Mouse (Mus musculus) liver, postnatal 0 days (tissue): ENCODE data around the gene Rgl2. TPM values are rescaled to one million over a fixed set of nuclear protein-coding genes. Genes with fewer than 3 reads are reported as not detected.

ENCODE experiments used
- ATAC-seq: fragments of 200-750 bp; cut with Nextera tagmentation; 2 replicates; pipeline ENCODE4 v1.8.0; 2017; ENCODE audit warnings: mild to moderate bottlenecking, moderate library complexity
- DNase-seq: peaks from one replicate; pipeline ENCODE4 v3.0.0-alpha.2; 2016
- H3K27ac ChIP-seq: fragments of 300-500 bp; sonication (generic); 2 replicates; pipeline ENCODE4 v1.5.1; 2014; ENCODE audit warnings: antibody characterized with exemption, moderate library complexity, mild to moderate bottlenecking, low read depth
- H3K27me3 ChIP-seq: fragments of 300-500 bp; sonication (generic); 2 replicates; pipeline ENCODE4 v1.6.1; 2014; ENCODE audit warnings: low read length, control low read depth, mixed read lengths; ENCODE audit not compliant: insufficient read depth
- H3K36me3 ChIP-seq: fragments of 300-500 bp; sonication (generic); replicated peaks from 2 replicates; pipeline ENCODE4 v1.6.1; 2014; ENCODE audit warnings: mild to moderate bottlenecking, control low read depth, low read length, moderate library complexity, mixed read lengths; ENCODE audit not compliant: insufficient read depth
- H3K4me1 ChIP-seq: fragments of 300-500 bp; sonication (generic); 2 replicates; pipeline ENCODE4 v1.6.1; 2014; ENCODE audit warnings: antibody characterized with exemption, mild to moderate bottlenecking, control low read depth; ENCODE audit not compliant: insufficient read depth
- H3K4me2 ChIP-seq: fragments of 300-500 bp; sonication (generic); 2 replicates; pipeline ENCODE4 v1.6.1; 2014; ENCODE audit warnings: low read depth, mild to moderate bottlenecking, low read length, moderate library complexity, mixed read lengths
- H3K4me3 ChIP-seq: fragments of 300-500 bp; sonication (generic); 2 replicates; pipeline ENCODE4 v1.5.1; 2014; ENCODE audit warnings: low read depth, low read length
- H3K9ac ChIP-seq: fragments of 300-500 bp; sonication (generic); replicated peaks from 2 replicates; pipeline ENCODE4 v1.6.1; 2014; ENCODE audit warnings: mild to moderate bottlenecking, moderate library complexity
- H3K9me3 ChIP-seq: fragments of 300-500 bp; sonication (generic); 2 replicates; pipeline ENCODE4 v1.6.1; 2016; ENCODE audit warnings: mild to moderate bottlenecking, control low read depth, low read length, mixed read lengths
- CTCF ChIP-seq: sonication (generic); IDR thresholded peaks from 2 replicates; pipeline ENCODE4 v1.5.1; 2016; ENCODE audit warnings: antibody characterized with exemption, low read depth
- EP300 ChIP-seq: IDR thresholded peaks from 2 replicates; pipeline ENCODE4 v1.6.1; 2016; ENCODE audit warnings: antibody characterized with exemption, low read depth, mild to moderate bottlenecking
- WGBS: fragments of 180-500 bp; shearing (Covaris S2); extraction: QIAGEN DNeasy Blood & Tissue Kit; methylation state at CpG from one replicate; pipeline ENCODE4 v1.1.7; 2014; ENCODE audit not compliant: insufficient replicate concordance; 5-methylcytosine and 5-hydroxymethylcytosine counted together
- polyA plus RNA-seq: library from polyadenylated mRNA; unstranded; fragments of >200 nt; fragmentation: Nextera tagmentation; extraction: Ambion mirVana; gene quantifications from 2 replicates; pipeline ENCODE4 v1.2.1, GENCODE M21; 2015

The Rgl2 gene
- polyA plus RNA-seq, 1 experiment from 2014 or later, result 6.8 TPM

GRCm38 (mm10) chr17:33936993-33937392 is 7.7 kb downstream of the Rgl2 start:
- Histone ChIP-seq H3K4me3 (no peak overlapping the region), H3K9ac (no peak overlapping the region), H3K27me3 (no peaks in the 10 kb centered on the region), H3K27ac (no peak overlapping the region), H3K36me3 (peaks cover 24% of the 10 kb centered on the region), H3K4me1 (peaks cover 24% of the 10 kb centered on the region), H3K9me3 (no peaks in the 10 kb centered on the region), H3K4me2 (no peak overlapping the region)
- 84% methylated on average over 15 of the region's 15 CpGs for WGBS
- DNase-seq (no peak), ATAC-seq (no peak)
- TF ChIP-seq EP300, result no peak
- TF ChIP-seq CTCF, result no peak

GRCm38 (mm10) chr17:33938783-33939182 is 9.4 kb downstream of the Rgl2 start:
- no peaks in the 10 kb centered on the region for H3K9me3 ChIP-seq
- H3K9ac ChIP-seq, result peak overlapping the region; percentile 79
- no peak for TF ChIP-seq CTCF
- TF ChIP-seq EP300, result no peak
- H3K27ac ChIP-seq, result 0 out of 2 replicates have a peak overlapping the region, but pooled peaks have one; percentile 11
- ATAC-seq (no peak), DNase-seq (no peak)
- WGBS, result 58% methylated on average over 11 of the region's 11 CpGs
- H3K4me3 ChIP-seq, result no peak overlapping the region; the same call in 1 of the 2 replicates
- H3K36me3 ChIP-seq, result peaks cover 18% of the 10 kb centered on the region
- H3K4me1 ChIP-seq, result peaks cover 21% of the 10 kb centered on the region
- peak overlapping the region; percentile 96 for H3K4me2 ChIP-seq
- no peaks in the 10 kb centered on the region for H3K27me3 ChIP-seq

- TF ChIP-seq EP300, result peak; percentile 67; the same call in 1 of the 2 replicates
- no peak for TF ChIP-seq CTCF
- Histone ChIP-seq H3K27me3 (no peaks in the 10 kb centered on the region), H3K4me1 (peaks cover 21% of the 10 kb centered on the region), H3K36me3 (peaks cover 22% of the 10 kb centered on the region), H3K9ac (peak within 1 kb of the TSS; percentile 79), H3K9me3 (no peaks in the 10 kb centered on the region), H3K27ac (peak within 1 kb of the TSS; percentile 70), H3K4me2 (peak within 1 kb of the TSS; percentile 96), H3K4me3 (peak within 1 kb of the TSS; percentile 84)
- DNase-seq (peak; percentile 90), ATAC-seq (peak; percentile 94)
- under 1% methylated on average over 36 of the region's 36 CpGs for WGBS
Observed at GRCm38 (mm10) chr17:33940206-33940805, 11.0 kb downstream of the Rgl2 start, which contains the start of the genes Pfdn6 and Wdr46. Gene Pfdn6, minus strand, starts transcription at chr17:33940343. Gene Wdr46, plus strand, starts transcription at chr17:33940660.

GRCm38 (mm10) chr17:33940981-33941380 is 11.6 kb downstream of the Rgl2 start:
- ATAC-seq (0 out of 2 replicates have a peak, but pooled peaks have one; percentile 1), DNase-seq (peak; percentile 64)
- under 1% methylated on average over 26 of the region's 26 CpGs for WGBS

GRCm38 (mm10) chr17:33941381-33941780 is 12.0 kb downstream of the Rgl2 start:
- DNase-seq (no peak), ATAC-seq (no peak)
- Histone ChIP-seq H3K9ac (peak overlapping the region; percentile 79), H3K36me3 (peaks cover 14% of the 10 kb centered on the region), H3K4me1 (peaks cover 21% of the 10 kb centered on the region), H3K27ac (no peak overlapping the region), H3K4me3 (peak overlapping the region; percentile 84), H3K4me2 (peak overlapping the region; percentile 96), H3K9me3 (no peaks in the 10 kb centered on the region), H3K27me3 (no peaks in the 10 kb centered on the region)
- no peak for TF ChIP-seq CTCF
- TF ChIP-seq EP300, result no peak
- WGBS, result 38% methylated on average over 19 of the region's 19 CpGs

More at GRCm38 (mm10) chr17:33940981-33941380, 11.6 kb downstream of the Rgl2 start:
- Histone ChIP-seq H3K36me3 (peaks cover 16% of the 10 kb centered on the region), H3K4me1 (peaks cover 21% of the 10 kb centered on the region), H3K27ac (0 out of 2 replicates have a peak overlapping the region, but pooled peaks have one; percentile 70), H3K9ac (peak overlapping the region; percentile 79), H3K9me3 (no peaks in the 10 kb centered on the region), H3K27me3 (no peaks in the 10 kb centered on the region), H3K4me2 (peak overlapping the region; percentile 96), H3K4me3 (peak overlapping the region; percentile 84)
- TF ChIP-seq CTCF (no peak), EP300 (no peak)

- TF ChIP-seq EP300 (no peak), CTCF (no peak)
- H3K36me3 ChIP-seq, result peaks cover 9% of the 10 kb centered on the region
- no peak for ATAC-seq
Observed at GRCm38 (mm10) chr17:33943454-33943853, 14.1 kb downstream of the Rgl2 start.

More at GRCm38 (mm10) chr17:33943454-33943853, 14.1 kb downstream of the Rgl2 start:
- H3K4me1 ChIP-seq, result peaks cover 30% of the 10 kb centered on the region
- H3K27ac ChIP-seq, result no peak overlapping the region
- 87% methylated on average over 15 of the region's 15 CpGs for WGBS
- no peaks in the 10 kb centered on the region for H3K27me3 ChIP-seq
- no peak overlapping the region for H3K4me2 ChIP-seq
- DNase-seq, result no peak
- no peak overlapping the region for H3K4me3 ChIP-seq
- H3K9ac ChIP-seq, result no peak overlapping the region
- H3K9me3 ChIP-seq, result no peaks in the 10 kb centered on the region
